Mouse (Mus musculus) myocyte (in vitro differentiated cells): ENCODE measurements at regions not wholly inside any gene's neighbourhood (a gene's known extent, or its start where the extent isn't known, plus 50 kb on each side); places are given as distances from the start of the nearest gene placed in this dataset.

Experiments
- H3K27me3 ChIP-seq: one replicate; pipeline ENCODE4 v1.6.1; 2011; ENCODE audit not compliant: control insufficient read depth, insufficient read depth, insufficient read length
- H3K36me3 ChIP-seq: one replicate; pipeline ENCODE4 v1.6.1; 2011; ENCODE audit not compliant: control insufficient read depth, insufficient read depth
- H3K4me2 ChIP-seq: one replicate; pipeline ENCODE4 v1.6.1; 2011; ENCODE audit warnings: low read depth, control low read depth
- H3K4me3 ChIP-seq: one replicate; pipeline ENCODE4 v1.5.1; 2011; ENCODE audit warnings: mild to moderate bottlenecking, control low read depth, moderate library complexity
- H3K79me2 ChIP-seq: one replicate; pipeline ENCODE4 v1.6.1; 2011; ENCODE audit not compliant: control insufficient read depth, insufficient read depth
- H3ac ChIP-seq: one replicate; pipeline ENCODE4 v1.6.1; 2011; ENCODE audit not compliant: control insufficient read depth, insufficient read length
- CEBPB ChIP-seq: IDR thresholded peaks from 2 replicates; pipeline ENCODE4 v1.6.1; 2011; ENCODE audit warnings: mild to moderate bottlenecking, moderate library complexity; ENCODE audit not compliant: poor library complexity, insufficient read depth, severe bottlenecking
- E2F4 ChIP-seq: IDR thresholded peaks from one replicate; pipeline ENCODE4 v1.6.1; 2011; ENCODE audit warnings: mild to moderate bottlenecking, control low read depth, moderate library complexity; ENCODE audit not compliant: insufficient read depth
- MAX ChIP-seq: IDR thresholded peaks from one replicate; pipeline ENCODE4 v1.6.1; 2011; ENCODE audit warnings: low read depth, mild to moderate bottlenecking, control low read depth
- MYOD1 ChIP-seq, 3 experiments: IDR thresholded peaks; one replicate each; pipeline ENCODE4 v1.6.1; 2011; ENCODE audit warnings: control low read depth in 2 of 3, low read depth in 2 of 3, mild to moderate bottlenecking in 2 of 3, moderate library complexity in 1 of 3; ENCODE audit not compliant: insufficient read length in 2 of 3, control insufficient read depth in 1 of 3
- MYOG ChIP-seq, 3 experiments: IDR thresholded peaks; one replicate each; pipeline ENCODE4 v1.6.1; 2011; ENCODE audit warnings: control low read depth in 2 of 3, low read depth in 2 of 3, mild to moderate bottlenecking in 2 of 3; ENCODE audit not compliant: insufficient read length in 2 of 3, control insufficient read depth in 1 of 3, insufficient read depth in 1 of 3
- POLR2A ChIP-seq: IDR thresholded peaks from one replicate; pipeline ENCODE4 v1.6.1; 2011; ENCODE audit warnings: low read depth, mild to moderate bottlenecking, control low read depth, moderate library complexity; ENCODE audit not compliant: insufficient read length
- POLR2AphosphoS2 ChIP-seq: IDR thresholded peaks from one replicate; pipeline ENCODE4 v1.6.1; 2011; ENCODE audit warnings: low read depth, control low read depth; ENCODE audit not compliant: insufficient read length
- REST ChIP-seq: IDR thresholded peaks from one replicate; pipeline ENCODE4 v1.6.1; 2011; ENCODE audit warnings: mild to moderate bottlenecking, control low read depth, moderate library complexity; ENCODE audit not compliant: insufficient read depth, insufficient read length
- SRF ChIP-seq: IDR thresholded peaks from one replicate; pipeline ENCODE4 v1.6.1; 2011; ENCODE audit warnings: low read depth; ENCODE audit not compliant: control insufficient read depth, insufficient read length
- TCF12 ChIP-seq: IDR thresholded peaks from one replicate; pipeline ENCODE4 v1.6.1; 2011; ENCODE audit warnings: mild to moderate bottlenecking, control low read depth; ENCODE audit not compliant: poor library complexity, insufficient read depth, severe bottlenecking
- TCF3 ChIP-seq: IDR thresholded peaks from one replicate; pipeline ENCODE4 v1.6.1; 2011; ENCODE audit warnings: low read depth, control low read depth; ENCODE audit not compliant: insufficient read length
- USF1 ChIP-seq: IDR thresholded peaks from one replicate; pipeline ENCODE4 v1.6.1; 2011; ENCODE audit warnings: low read depth, mild to moderate bottlenecking, control low read depth, moderate library complexity

GRCm38 (mm10) chr9:79295306-79295705, 423.3 kb downstream of the Col12a1 start:
- Histone ChIP-seq H3K4me3 (no peak overlapping the region), H3K79me2 (no peaks in the 10 kb centered on the region), H3ac (no peak overlapping the region), H3K36me3 (no peaks in the 10 kb centered on the region), H3K4me2 (no peak overlapping the region), H3K27me3 (no peaks in the 10 kb centered on the region)
- TF ChIP-seq USF1 (no peak), MYOD1 (IDR thresholded peaks at IDR 0.05; ENCODE audit: control insufficient read depth in 1 of 3, insufficient read length in 2 of 3, low read depth in 2 of 3) (no peak), SRF (no peak), TCF3 (no peak), CEBPB (no peak), E2F4 (no peak), POLR2A (no peak), POLR2AphosphoS2 (no peak), MAX (no peak), REST (no peak), MYOG (IDR thresholded peaks at IDR 0.05; ENCODE audit: control insufficient read depth in 1 of 3, insufficient read depth in 1 of 3, insufficient read length in 2 of 3, low read depth in 2 of 3) (no peak), TCF12 (no peak)

GRCm38 (mm10) chr9:79301580-79301979, 417.1 kb downstream of the Col12a1 start:
- TF ChIP-seq MYOD1 (IDR thresholded peaks at IDR 0.05; ENCODE audit: control insufficient read depth in 1 of 3, insufficient read length in 2 of 3, low read depth in 2 of 3) (no peak), POLR2A (no peak), MYOG (IDR thresholded peaks at IDR 0.05; ENCODE audit: control insufficient read depth in 1 of 3, insufficient read depth in 1 of 3, insufficient read length in 2 of 3, low read depth in 2 of 3) (no peak)
- H3K27me3 ChIP-seq = no peaks in the 10 kb centered on the region
- no peak overlapping the region for H3K4me3 ChIP-seq
- H3ac ChIP-seq = no peak overlapping the region
- no peaks in the 10 kb centered on the region for H3K79me2 ChIP-seq
- H3K4me2 ChIP-seq = no peak overlapping the region
- H3K36me3 ChIP-seq = no peaks in the 10 kb centered on the region

GRCm38 (mm10) chr9:79310591-79310990, 408.0 kb downstream of the Col12a1 start:
- Histone ChIP-seq H3ac (no peak overlapping the region), H3K36me3 (no peaks in the 10 kb centered on the region)
- TF ChIP-seq TCF12 (no peak), POLR2AphosphoS2 (no peak), CEBPB (no peak), REST (no peak), MAX (no peak), POLR2A (no peak), SRF (no peak), E2F4 (no peak), USF1 (no peak), MYOG (IDR thresholded peaks at IDR 0.05; ENCODE audit: control insufficient read depth in 1 of 3, insufficient read depth in 1 of 3, insufficient read length in 2 of 3, low read depth in 2 of 3) (no peak), MYOD1 (IDR thresholded peaks at IDR 0.05; ENCODE audit: control insufficient read depth in 1 of 3, insufficient read length in 2 of 3, low read depth in 2 of 3) (no peak), TCF3 (no peak)

GRCm38 (mm10) chr9:79317411-79317810, 401.2 kb downstream of the Col12a1 start:
- H3ac ChIP-seq = no peak overlapping the region
- no peak overlapping the region for H3K4me3 ChIP-seq
- TF ChIP-seq CEBPB (no peak), MYOG (IDR thresholded peaks at IDR 0.05; ENCODE audit: control insufficient read depth in 1 of 3, insufficient read depth in 1 of 3, insufficient read length in 2 of 3, low read depth in 2 of 3) (no peak), REST (no peak), POLR2AphosphoS2 (no peak), TCF12 (no peak), MYOD1 (IDR thresholded peaks at IDR 0.05; ENCODE audit: control insufficient read depth in 1 of 3, insufficient read length in 2 of 3, low read depth in 2 of 3) (no peak), POLR2A (no peak), SRF (no peak)
- H3K36me3 ChIP-seq = no peaks in the 10 kb centered on the region
- no peaks in the 10 kb centered on the region for H3K27me3 ChIP-seq
- no peaks in the 10 kb centered on the region for H3K79me2 ChIP-seq
- no peak overlapping the region for H3K4me2 ChIP-seq

More at GRCm38 (mm10) chr9:79310591-79310990, 408.0 kb downstream of the Col12a1 start:
- Histone ChIP-seq H3K79me2 (no peaks in the 10 kb centered on the region), H3K4me2 (no peak overlapping the region), H3K27me3 (no peaks in the 10 kb centered on the region), H3K4me3 (no peak overlapping the region)

GRCm38 (mm10) chr9:79346371-79347096, 372.1 kb downstream of the Col12a1 start:
- TF ChIP-seq USF1 (no peak), CEBPB (no peak), E2F4 (no peak), TCF12 (no peak), POLR2AphosphoS2 (no peak)
- no peaks in the 10 kb centered on the region for H3K79me2 ChIP-seq
- H3K36me3 ChIP-seq = no peaks in the 10 kb centered on the region
- no peak overlapping the region for H3K4me3 ChIP-seq
- no peak overlapping the region for H3ac ChIP-seq
- H3K4me2 ChIP-seq = no peak overlapping the region
- no peaks in the 10 kb centered on the region for H3K27me3 ChIP-seq
